Mouse (Mus musculus) urinary bladder, postnatal 25 days (tissue): Measurements from ENCODE around the gene Exoc6.

Experiments
- DNase-seq: peaks from one replicate; pipeline ENCODE4 v3.0.0; 2022; ENCODE audit warnings: low spot score

The Exoc6 gene

GRCm38 (mm10) chr19:37690716-37691115 is 140.5 kb downstream of the Exoc6 start:
- DNase-seq, result no peak

- DNase-seq, result no peak
Observed at GRCm38 (mm10) chr19:37692879-37693278, 142.7 kb downstream of the Exoc6 start.

- DNase-seq, result no peak
Observed at GRCm38 (mm10) chr19:37695146-37695545, 144.9 kb downstream of the Exoc6 start.

GRCm38 (mm10) chr19:37695762-37696602 is 145.8 kb downstream of the Exoc6 start:
- DNase-seq, result no peak

- DNase-seq, result no peak
Observed at GRCm38 (mm10) chr19:37696603-37697334, 146.6 kb downstream of the Exoc6 start.

GRCm38 (mm10) chr19:37697335-37697636 is 147.1 kb downstream of the Exoc6 start:
- DNase-seq, result no peak

GRCm38 (mm10) chr19:37697651-37698272 is 147.5 kb downstream of the Exoc6 start, which contains the start of gene Cyp26a1:
Cyp26a1 (plus strand) TSS chr19:37697798.
- DNase-seq, result no peak

- DNase-seq, result no peak
Observed at GRCm38 (mm10) chr19:37698273-37699160, 148.3 kb downstream of the Exoc6 start.

- no peak for DNase-seq
Observed at GRCm38 (mm10) chr19:37699711-37700110, 149.5 kb downstream of the Exoc6 start.

GRCm38 (mm10) chr19:37702377-37703076 is 152.3 kb downstream of the Exoc6 start:
- DNase-seq, result no peak

GRCm38 (mm10) chr19:37703902-37704509 is 153.8 kb downstream of the Exoc6 start:
- DNase-seq, result peak; percentile 78

GRCm38 (mm10) chr19:37705722-37706121 is 155.5 kb downstream of the Exoc6 start:
- DNase-seq, result no peak

GRCm38 (mm10) chr19:37714681-37715080 is 164.5 kb downstream of the Exoc6 start:
- DNase-seq, result no peak

- no peak for DNase-seq
Observed at GRCm38 (mm10) chr19:37715980-37716379, 165.8 kb downstream of the Exoc6 start.

- DNase-seq, result no peak
Observed at GRCm38 (mm10) chr19:37716524-37717175, 166.4 kb downstream of the Exoc6 start.

- DNase-seq, result no peak
Observed at GRCm38 (mm10) chr19:37719166-37719565, 168.9 kb downstream of the Exoc6 start.

GRCm38 (mm10) chr19:37724591-37724990 is 174.4 kb downstream of the Exoc6 start:
- DNase-seq, result no peak

- no peak for DNase-seq
Observed at GRCm38 (mm10) chr19:37726585-37726984, 176.4 kb downstream of the Exoc6 start.

GRCm38 (mm10) chr19:37727366-37727765 is 177.1 kb downstream of the Exoc6 start:
- DNase-seq, result no peak
